Mouse (Mus musculus) lung, adult 2 months (tissue): Measurements from ENCODE around the gene Stat4. TPM values are rescaled to one million over a fixed set of nuclear protein-coding genes. Genes with fewer than 3 reads are reported as not detected.

ENCODE experiments used
- DNase-seq: peaks from one replicate; pipeline ENCODE4 v3.0.0; 2022
- H3K4me1 ChIP-seq: fragments of 200-500 bp; 2 replicates; pipeline ENCODE4 v1.6.1; 2011; ENCODE audit warnings: low read length; ENCODE audit not compliant: control insufficient read depth, insufficient read depth
- H3K4me3 ChIP-seq: fragments of 200-500 bp; replicated peaks from 2 replicates; pipeline ENCODE3; 2011; ENCODE audit warnings: low read depth, mild to moderate bottlenecking, control low read depth, low read length; ENCODE audit errors: extremely low read depth
- CTCF ChIP-seq: fragments of 200-500 bp; IDR thresholded peaks from 2 replicates; pipeline ENCODE4 v1.5.1; 2011; ENCODE audit warnings: mild to moderate bottlenecking, low read length, control low read depth; ENCODE audit not compliant: insufficient read depth
- POLR2A ChIP-seq: fragments of 200-500 bp; IDR thresholded peaks from 2 replicates; pipeline ENCODE4 v1.6.1; 2011; ENCODE audit warnings: low read depth, mild to moderate bottlenecking, control low read depth, low read length, borderline replicate concordance; ENCODE audit errors: extremely low read depth
- WGBS: fragments of 180-500 bp; shearing (Covaris S2); methylation state at CpG from one replicate; pipeline ENCODE4 v1.1.7; 2018; 5-methylcytosine and 5-hydroxymethylcytosine counted together
- polyA plus RNA-seq: library from polyadenylated mRNA; depleted of rRNA; stranded (reverse); fragments of >200 nt; gene quantifications from 2 replicates; pipeline ENCODE4 v1.2.3, GENCODE M21; 2012

Stat4 gene
- polyA plus RNA-seq, 1 experiment: 1.1 TPM

- 49% methylated on average over 3 of the region's 3 CpGs for WGBS
Observed at GRCm38 (mm10) chr1:52116441-52116840, 129.5 kb downstream of the Stat4 start.

GRCm38 (mm10) chr1:52117777-52118176, 130.8 kb downstream of the Stat4 start:
- Histone ChIP-seq H3K4me3 (no peak overlapping the region), H3K4me1 (peaks cover 11% of the 10 kb centered on the region; the same call in 1 of the 2 replicates)
- 92% methylated on average over 1 of the region's 1 CpGs for WGBS
- TF ChIP-seq CTCF (no peak), POLR2A (no peak)
- DNase-seq: no peak

More at GRCm38 (mm10) chr1:52116441-52116840, 129.5 kb downstream of the Stat4 start:
- Histone ChIP-seq H3K4me1 (peaks cover 11% of the 10 kb centered on the region; the same call in 1 of the 2 replicates), H3K4me3 (no peak overlapping the region)
- no peak for DNase-seq
- no peak for TF ChIP-seq POLR2A
- no peak for TF ChIP-seq CTCF

DNA sequence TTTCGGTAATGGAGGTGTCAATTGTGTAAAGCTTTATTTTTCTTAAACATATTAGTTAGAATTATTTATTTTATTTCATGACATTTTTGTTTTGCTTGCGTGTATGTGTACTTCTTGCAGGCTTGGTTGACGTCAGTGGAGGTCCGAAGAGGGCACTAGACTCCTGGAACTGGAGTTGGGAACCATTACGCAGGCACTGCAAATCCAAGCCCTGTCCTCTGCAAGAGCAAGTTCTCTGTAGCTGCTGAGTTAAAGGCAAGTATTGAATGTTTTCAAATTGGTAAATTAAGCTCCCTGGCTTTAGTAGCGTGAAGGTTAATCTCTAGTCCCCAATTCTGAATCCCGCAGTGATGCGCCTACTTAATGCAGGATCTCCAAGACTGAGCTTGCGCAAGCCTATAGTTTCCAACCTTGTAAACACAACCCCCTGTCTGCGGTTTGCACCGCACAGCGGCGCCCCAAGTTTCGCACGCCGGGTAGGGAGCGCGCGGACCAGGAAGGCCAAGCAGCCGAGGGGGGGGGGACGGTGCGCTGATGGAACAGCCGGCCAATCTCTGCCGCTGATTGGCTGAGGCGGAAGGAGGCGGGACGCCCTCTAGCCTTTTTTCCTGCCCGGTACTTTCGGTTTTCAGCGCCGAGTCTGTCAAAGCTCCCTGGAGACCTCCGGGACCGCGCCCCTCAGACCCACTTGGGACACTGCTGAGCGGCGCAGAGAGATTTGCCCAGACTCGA, 132.1 kb downstream of the Stat4 start, which contains the start of gene Stat1:
Gene Stat1, plus strand, starts transcription at position 581 of the 732 bp plus-strand sequence.
- H3K4me1 ChIP-seq: peaks cover 7% of the 10 kb centered on the region; the same call in 1 of the 2 replicates
- peak within 1 kb of the TSS; percentile 85 for H3K4me3 ChIP-seq
- peak; percentile 80 for DNase-seq
- TF ChIP-seq POLR2A (peak; percentile 70), CTCF (no peak)
- 2% methylated on average over 37 of the region's 37 CpGs for WGBS

DNA sequence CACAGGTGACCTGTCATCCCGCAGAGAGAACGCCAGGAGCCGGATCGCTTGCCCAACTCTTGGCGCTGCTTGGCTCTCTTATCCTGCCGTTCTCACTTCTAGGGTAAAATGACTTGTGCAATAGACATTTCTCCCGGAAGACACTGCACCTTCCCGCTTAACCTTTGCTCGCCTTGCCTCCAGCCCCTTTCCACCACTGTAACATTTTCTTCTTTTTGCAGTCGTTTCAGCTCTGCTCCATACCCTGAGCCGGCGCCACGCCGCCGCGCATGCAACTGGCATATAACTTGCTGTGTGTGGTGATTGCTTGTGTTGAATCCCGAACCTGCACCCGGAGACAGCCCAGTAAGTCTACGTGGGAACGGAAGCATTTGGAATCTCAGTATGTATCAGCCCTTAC, 132.7 kb downstream of the Stat4 start:
- no peak for DNase-seq
- WGBS: under 1% methylated on average over 20 of the region's 20 CpGs
- Histone ChIP-seq H3K4me3 (peak overlapping the region; percentile 85), H3K4me1 (peaks cover 7% of the 10 kb centered on the region; the same call in 1 of the 2 replicates)
- TF ChIP-seq POLR2A: no peak
- TF ChIP-seq CTCF: no peak

GRCm38 (mm10) chr1:52120191-52120590, 133.2 kb downstream of the Stat4 start:
- DNase-seq: no peak
- WGBS: 17% methylated on average over 10 of the region's 10 CpGs
- peaks cover 7% of the 10 kb centered on the region; the same call in 1 of the 2 replicates for H3K4me1 ChIP-seq
- TF ChIP-seq POLR2A (no peak), CTCF (no peak)
- H3K4me3 ChIP-seq: peak overlapping the region; percentile 85

DNA sequence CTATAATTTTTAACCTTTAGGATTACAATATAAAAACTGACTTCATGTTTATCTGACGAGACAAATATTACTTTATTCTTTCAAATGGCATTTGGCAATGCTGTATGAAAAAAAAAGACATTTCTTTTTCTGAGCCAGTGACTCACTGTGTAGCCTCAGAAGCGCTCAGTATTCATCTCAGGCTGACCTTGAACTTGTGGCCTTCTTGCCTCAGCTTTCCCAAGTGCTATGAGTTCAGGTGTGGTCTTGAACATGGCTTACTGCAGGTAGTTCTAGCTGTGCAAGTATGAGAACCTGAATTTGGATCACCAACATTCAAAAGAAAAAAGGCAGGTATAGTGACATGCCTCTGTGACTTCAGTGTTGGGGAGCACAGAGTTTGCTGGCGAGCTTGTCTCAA, 134.1 kb downstream of the Stat4 start:
- H3K4me3 ChIP-seq: no peak overlapping the region
- no peak for DNase-seq
- WGBS: 78% methylated on average over 3 of the region's 3 CpGs
- H3K4me1 ChIP-seq: peaks cover 7% of the 10 kb centered on the region; the same call in 1 of the 2 replicates
- no peak for TF ChIP-seq POLR2A
- no peak for TF ChIP-seq CTCF

GRCm38 (mm10) chr1:52124818-52125217, 137.9 kb downstream of the Stat4 start:
- Histone ChIP-seq H3K4me1 (peaks cover 7% of the 10 kb centered on the region; the same call in 1 of the 2 replicates), H3K4me3 (no peak overlapping the region)
- no peak for TF ChIP-seq POLR2A
- no peak for DNase-seq
- 69% methylated on average over 3 of the region's 3 CpGs for WGBS

- no peak for DNase-seq
- TF ChIP-seq CTCF (no peak), POLR2A (no peak)
- WGBS: 95% methylated on average over 6 of the region's 6 CpGs
- H3K4me1 ChIP-seq: no peaks in the 10 kb centered on the region
- no peak overlapping the region for H3K4me3 ChIP-seq
Observed at GRCm38 (mm10) chr1:52127350-52127749, 140.4 kb downstream of the Stat4 start.

DNA sequence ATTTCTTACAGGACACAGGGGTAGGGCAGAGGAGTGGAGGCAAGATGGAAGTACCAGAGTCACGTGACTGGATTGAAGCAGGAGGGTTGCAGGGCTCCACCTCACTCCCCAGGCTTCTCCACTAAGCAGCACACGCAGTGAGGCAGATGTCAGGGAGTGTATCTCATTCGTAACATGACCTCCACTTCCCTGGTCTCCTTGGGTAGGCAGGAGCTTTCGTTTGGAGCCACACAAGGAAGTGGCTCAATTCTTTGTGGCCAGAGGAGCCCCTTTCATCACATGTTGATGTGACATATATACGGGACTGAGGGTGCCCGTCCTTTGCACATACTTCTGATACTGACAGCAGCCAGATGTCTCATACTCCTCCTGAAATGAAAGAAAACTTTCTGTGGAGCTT, 142.8 kb downstream of the Stat4 start:
- H3K4me1 ChIP-seq: no peaks in the 10 kb centered on the region
- TF ChIP-seq CTCF: no peak
- no peak for TF ChIP-seq POLR2A
- 58% methylated on average over 6 of the region's 6 CpGs for WGBS
- H3K4me3 ChIP-seq: no peak overlapping the region
- no peak for DNase-seq

- DNase-seq: no peak
- Histone ChIP-seq H3K4me3 (no peak overlapping the region), H3K4me1 (no peaks in the 10 kb centered on the region)
- no peak for TF ChIP-seq POLR2A
- TF ChIP-seq CTCF: no peak
- WGBS: 82% methylated on average over 11 of the region's 11 CpGs
Observed at GRCm38 (mm10) chr1:52131787-52132377, 144.9 kb downstream of the Stat4 start.
